Comparison of ENCODE assay signal across 17 mouse cellular contexts in genomic region chr1:86310536-86311310, GRCm38 (mm10). TPM values are rescaled to one million over a fixed set of nuclear protein-coding genes. Genes with fewer than 3 reads are reported as not detected.
A peak's percentile ranks its signal among the peaks of the same experiment; 100 is the strongest.
DNase-seq lines count a peak whose midpoint lies in the region; ATAC-seq and TF ChIP-seq lines count a peak whose summit lies in the region.
"Had no signal": no experiment of that assay in that cellular context is flagged by ENCODE, and none has a peak within 500 bp of the region (broad histone marks: within the 10 kb centered on the region; RNA-seq: fewer than 3 reads in every experiment).

No protein-coding gene starts in this region.

- no peak overlapping the region for H3K9ac ChIP-seq in kidney, embryonic 16.5 days (replicated peaks; ENCODE audit: low read length)
- H3K9ac ChIP-seq in midbrain, embryonic 14.5 days (replicated peaks; ENCODE audit: low read length) = no peak overlapping the region
- H3K9ac ChIP-seq in midbrain, embryonic 15.5 days = no peak overlapping the region
- H3K9ac ChIP-seq in hindbrain, postnatal 0 days (replicated peaks; ENCODE audit: low read length) = no peak overlapping the region
- H3K9ac ChIP-seq: embryonic facial prominence, embryonic 15.5 days; intestine, embryonic 15.5 days; liver, embryonic 13.5 days; stomach, embryonic 15.5 days had no signal

- H3K4me1 ChIP-seq in kidney, embryonic 16.5 days (ENCODE audit: insufficient read depth, low read length) = peaks cover 8% of the 10 kb centered on the region
- H3K4me1 ChIP-seq in midbrain, embryonic 14.5 days (ENCODE audit: control insufficient read depth, insufficient read depth, low read length) = peaks cover 8% of the 10 kb centered on the region; the same call in 1 of the 2 replicates
- peaks cover 8% of the 10 kb centered on the region; the same call in 1 of the 2 replicates for H3K4me1 ChIP-seq in midbrain, embryonic 15.5 days
- no peaks in the 10 kb centered on the region for H3K4me1 ChIP-seq in hindbrain, postnatal 0 days (ENCODE audit: insufficient read depth, low read length)
- H3K4me1 ChIP-seq: embryonic facial prominence, embryonic 15.5 days; intestine, embryonic 15.5 days; stomach, embryonic 15.5 days had no signal

- ATAC-seq in kidney, embryonic 16.5 days (ENCODE audit: low FRiP score, low TSS enrichment) = no peak
- no peak for ATAC-seq in midbrain, embryonic 14.5 days (ENCODE audit: low FRiP score, low TSS enrichment)
- no peak for ATAC-seq in midbrain, embryonic 15.5 days (replicated peaks)
- ATAC-seq in hindbrain, postnatal 0 days = 0 out of 2 replicates have a peak, but pooled peaks have one; percentile 35
- ATAC-seq: intestine, embryonic 15.5 days; Patski had no signal

- H3K27ac ChIP-seq in kidney, embryonic 16.5 days (ENCODE audit: low read length) = peak overlapping the region; percentile 13
- no peak overlapping the region for H3K27ac ChIP-seq in midbrain, embryonic 14.5 days (replicated peaks; ENCODE audit: low read depth, low read length)
- H3K27ac ChIP-seq in midbrain, embryonic 15.5 days = no peak overlapping the region
- H3K27ac ChIP-seq in hindbrain, postnatal 0 days = no peak overlapping the region
- H3K27ac ChIP-seq: embryonic facial prominence, embryonic 15.5 days; heart, embryonic 10.5 days; intestine, embryonic 15.5 days; macrophage; stomach, embryonic 15.5 days had no signal

- no peak overlapping the region for H3K4me3 ChIP-seq in kidney, embryonic 16.5 days (ENCODE audit: low read length)
- H3K4me3 ChIP-seq in midbrain, embryonic 14.5 days (replicated peaks; ENCODE audit: low read depth, low read length) = no peak overlapping the region
- H3K4me3 ChIP-seq in midbrain, embryonic 15.5 days = no peak overlapping the region
- no peak overlapping the region for H3K4me3 ChIP-seq in hindbrain, postnatal 0 days (ENCODE audit: low read length)
- H3K4me3 ChIP-seq: embryonic facial prominence, embryonic 15.5 days; heart, embryonic 10.5 days; intestine, embryonic 15.5 days; liver, embryonic 13.5 days; stomach, embryonic 15.5 days had no signal

- H3K4me2 ChIP-seq in kidney, embryonic 16.5 days (replicated peaks; ENCODE audit: low read depth, low read length) = no peak overlapping the region
- H3K4me2 ChIP-seq in midbrain, embryonic 14.5 days (ENCODE audit: low read length) = no peak overlapping the region
- H3K4me2 ChIP-seq in midbrain, embryonic 15.5 days = no peak overlapping the region
- H3K4me2 ChIP-seq in hindbrain, postnatal 0 days (ENCODE audit: low read depth, low read length) = no peak overlapping the region
- H3K4me2 ChIP-seq: embryonic facial prominence, embryonic 15.5 days; intestine, embryonic 15.5 days; liver, embryonic 13.5 days; stomach, embryonic 15.5 days had no signal

- peaks cover 4% of the 10 kb centered on the region; the same call in 1 of the 2 replicates for H3K36me3 ChIP-seq in kidney, embryonic 16.5 days (ENCODE audit: insufficient read depth, low read length)
- no peaks in the 10 kb centered on the region for H3K36me3 ChIP-seq in midbrain, embryonic 14.5 days (ENCODE audit: control insufficient read depth, insufficient read depth, low read length)
- no peaks in the 10 kb centered on the region for H3K36me3 ChIP-seq in midbrain, embryonic 15.5 days (replicated peaks)
- H3K36me3 ChIP-seq in hindbrain, postnatal 0 days (ENCODE audit: insufficient read depth, low read length) = no peaks in the 10 kb centered on the region
- H3K36me3 ChIP-seq: embryonic facial prominence, embryonic 15.5 days; intestine, embryonic 15.5 days; liver, embryonic 13.5 days; stomach, embryonic 15.5 days had no signal

- WGBS in kidney, embryonic 16.5 days = 42% methylated on average over 15 of the region's 15 CpGs
- WGBS in midbrain, embryonic 14.5 days = 14% methylated on average over 15 of the region's 15 CpGs
- WGBS in midbrain, embryonic 15.5 days = 14% methylated on average over 15 of the region's 15 CpGs
- 22% methylated on average over 15 of the region's 15 CpGs for WGBS in hindbrain, postnatal 0 days

- DNase-seq in kidney, postnatal 10 days = no peak
- DNase-seq in midbrain, embryonic 14.5 days = peak; percentile 4
- DNase-seq in ZHBTc4 (ENCODE audit: low read depth, low spot score) = peak; percentile 98
- DNase-seq in hindbrain, postnatal 0 days (ENCODE audit: low spot score) = no peak
- DNase-seq in layer of hippocampus, postnatal 36 days = no peak
- DNase-seq: cerebellum, postnatal 25 days; gastrocnemius, postnatal 10 days; liver, embryonic 13.5 days; spleen, adult 18-20 months had no signal

- no peaks in the 10 kb centered on the region for H3K9me3 ChIP-seq in kidney, embryonic 16.5 days (ENCODE audit: low read length)
- H3K9me3 ChIP-seq in midbrain, embryonic 14.5 days (ENCODE audit: control insufficient read depth, low read length) = no peaks in the 10 kb centered on the region
- H3K9me3 ChIP-seq in midbrain, embryonic 15.5 days = no peaks in the 10 kb centered on the region
- H3K9me3 ChIP-seq in hindbrain, postnatal 0 days (ENCODE audit: low read length) = no peaks in the 10 kb centered on the region
- H3K9me3 ChIP-seq: embryonic facial prominence, embryonic 15.5 days; heart, embryonic 10.5 days; intestine, embryonic 15.5 days; liver, embryonic 13.5 days; stomach, embryonic 15.5 days had no signal

- H3K27me3 ChIP-seq in kidney, embryonic 16.5 days (ENCODE audit: insufficient read depth, low read length) = no peaks in the 10 kb centered on the region
- H3K27me3 ChIP-seq in midbrain, embryonic 14.5 days (ENCODE audit: control insufficient read depth, insufficient read depth, low read length) = no peaks in the 10 kb centered on the region
- H3K27me3 ChIP-seq in midbrain, embryonic 15.5 days (replicated peaks) = no peaks in the 10 kb centered on the region
- H3K27me3 ChIP-seq in hindbrain, postnatal 0 days (ENCODE audit: insufficient read depth, low read length) = no peaks in the 10 kb centered on the region
- H3K27me3 ChIP-seq: embryonic facial prominence, embryonic 15.5 days; intestine, embryonic 15.5 days; liver, embryonic 13.5 days; stomach, embryonic 15.5 days had no signal

- TF ChIP-seq CTCF in hindbrain, postnatal 0 days (IDR thresholded peaks at IDR 0.05; ENCODE audit: low read depth) = no peak

RNA-seq across cellular contexts. Expression of gene B3gnt7, which starts 8.1 kb away (rescaled TPM):
- polyA plus RNA-seq in kidney, embryonic 16.5 days (2015; fragmentation: Nextera tagmentation; extraction: Ambion mirVana) = 9.5 and 10.5 TPM in 2 replicates
- polyA plus RNA-seq in midbrain, embryonic 14.5 days (2014; fragmentation: Nextera tagmentation; extraction: Ambion mirVana) = 5.9 and 7.0 TPM in 2 replicates
- polyA plus RNA-seq in midbrain, embryonic 15.5 days (2015; fragmentation: Nextera tagmentation; extraction: Ambion mirVana) = 7.0 and 8.3 TPM in 2 replicates
- 12.6 and 14.1 TPM in 2 replicates for total RNA-seq in hindbrain, postnatal 0 days (2014; rRNA removed)
- 8.7 and 9.2 TPM in 2 replicates for polyA plus RNA-seq in hindbrain, postnatal 0 days (2015; fragmentation: Nextera tagmentation; extraction: Ambion mirVana)
- total RNA-seq in layer of hippocampus, postnatal 36 days (2021) = 1 to 10 TPM; 1.2 to 1.6 TPM

RNA-seq across cellular contexts. Expression of gene Ncl, which starts 48.5 kb away (rescaled TPM):
- 432 and 504 TPM in 2 replicates for polyA plus RNA-seq in kidney, embryonic 16.5 days (2015; fragmentation: Nextera tagmentation; extraction: Ambion mirVana)
- polyA plus RNA-seq in midbrain, embryonic 14.5 days (2014; fragmentation: Nextera tagmentation; extraction: Ambion mirVana) = 153 and 154 TPM in 2 replicates
- polyA plus RNA-seq in midbrain, embryonic 15.5 days (2015; fragmentation: Nextera tagmentation; extraction: Ambion mirVana) = 184 and 193 TPM in 2 replicates
- total RNA-seq in hindbrain, postnatal 0 days (2014; rRNA removed) = 15.1 and 17.2 TPM in 2 replicates
- polyA plus RNA-seq in hindbrain, postnatal 0 days (2015; fragmentation: Nextera tagmentation; extraction: Ambion mirVana) = 203 and 213 TPM in 2 replicates
- 100 to 1,000 TPM; 136 to 137 TPM for total RNA-seq in layer of hippocampus, postnatal 36 days (2021)

Comparison
In these comparisons a context has a peak if more than half of its experiments do, and no peak if none do; other contexts are left out.
1. DNase-seq: peak in midbrain, embryonic 14.5 days (single experiment) and ZHBTc4 (single experiment); none in kidney, postnatal 10 days (single experiment), hindbrain, postnatal 0 days (single experiment) and layer of hippocampus, postnatal 36 days (0 of 2).